Mouse (Mus musculus) gastrocnemius, adult 18-20 months (tissue): ENCODE measurements around the gene Olfr794. TPM values are rescaled to one million over a fixed set of nuclear protein-coding genes. Genes with fewer than 3 reads are reported as not detected.

ENCODE experiments used
- DNase-seq: peaks from one replicate; pipeline ENCODE4 v3.0.0; 2021; ENCODE audit warnings: low spot score
- long read RNA-seq, 2 experiments: library from polyadenylated mRNA; stranded (forward); transcript quantifications; one replicate each; pipeline ENCODE4 v2.0.0; 2021
- microRNA-seq: library from miRNA; unstranded; fragments of <30 nt; microRNA quantifications from one replicate; pipeline ENCODE4 v1.2.0, GENCODE M21; 2021
- total RNA-seq, 2 experiments: library from RNA; stranded (reverse); gene quantifications; 2 replicates each; pipeline ENCODE4 v1.2.3; 2021

Olfr794 gene
- not detected for total RNA-seq
- long read RNA-seq, experiment 1: 0 reads
- long read RNA-seq, experiment 2: 0 reads

DNA sequence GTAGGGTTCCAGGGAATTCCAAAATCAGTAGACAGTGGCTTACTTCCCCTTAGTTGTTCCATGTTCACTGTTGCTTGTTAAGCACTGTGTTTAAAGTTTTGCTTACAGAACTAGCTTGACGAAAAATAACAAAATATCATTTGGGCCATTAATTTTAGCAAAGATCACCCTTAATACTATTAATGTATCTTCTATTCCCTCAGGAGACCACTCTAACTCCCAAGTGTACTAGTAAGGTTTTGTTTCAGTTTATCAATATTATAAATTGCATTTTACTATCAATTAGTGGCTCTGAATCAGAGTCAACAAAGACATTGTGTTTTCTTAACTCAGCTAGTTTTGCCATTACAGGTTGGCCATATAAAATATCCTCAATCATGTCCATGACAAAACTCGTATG is at the start of gene Olfr794:
TSS of gene Olfr794 (plus strand) at position 301 of the 400 bp plus-strand sequence.
- no peak for DNase-seq

DNA sequence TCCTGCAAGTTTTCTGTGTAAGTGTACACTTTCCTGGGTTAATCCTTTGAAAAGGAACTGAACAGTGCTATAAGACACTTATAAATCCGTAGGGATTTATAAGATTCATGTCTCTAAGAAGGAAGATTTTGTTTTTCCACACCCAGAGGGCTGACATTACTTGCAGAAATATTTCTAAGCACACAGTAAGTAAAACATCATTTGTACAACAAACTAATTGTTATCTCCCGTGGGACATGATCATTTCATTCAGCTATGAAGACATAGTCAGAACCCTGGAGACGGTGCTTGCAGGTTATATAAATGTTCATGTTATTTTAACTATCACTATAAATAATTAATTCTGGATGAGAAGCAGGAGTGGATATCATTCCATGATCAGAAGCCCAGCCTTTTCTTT is 46.0 kb upstream of the Olfr794 start, which contains the start of gene Olfr791:
TSS of gene Olfr791 (plus strand) at position 301 of the 400 bp plus-strand sequence.
- DNase-seq: no peak

DNA sequence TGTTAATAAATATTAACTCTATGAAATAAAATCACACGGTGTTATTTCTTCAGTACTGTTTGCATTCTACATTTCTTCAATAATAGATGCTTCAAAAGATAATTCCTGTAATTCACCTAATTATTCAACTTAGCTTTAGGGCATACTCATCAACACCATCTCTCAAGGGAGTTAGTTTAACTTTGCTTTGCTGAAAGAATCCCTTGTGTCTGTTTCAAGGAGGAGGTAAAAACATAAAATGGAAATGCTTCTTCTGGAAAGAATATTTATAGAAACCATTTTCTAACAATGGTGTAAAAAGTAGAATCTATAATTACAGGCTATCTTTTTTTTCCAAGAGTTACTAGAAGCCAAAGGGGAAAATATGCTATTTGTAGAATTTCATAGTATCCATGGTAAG is 28.6 kb upstream of the Olfr794 start, which contains the start of gene Olfr792:
TSS of gene Olfr792 (plus strand) at position 301 of the 400 bp plus-strand sequence.
- no peak for DNase-seq

DNA sequence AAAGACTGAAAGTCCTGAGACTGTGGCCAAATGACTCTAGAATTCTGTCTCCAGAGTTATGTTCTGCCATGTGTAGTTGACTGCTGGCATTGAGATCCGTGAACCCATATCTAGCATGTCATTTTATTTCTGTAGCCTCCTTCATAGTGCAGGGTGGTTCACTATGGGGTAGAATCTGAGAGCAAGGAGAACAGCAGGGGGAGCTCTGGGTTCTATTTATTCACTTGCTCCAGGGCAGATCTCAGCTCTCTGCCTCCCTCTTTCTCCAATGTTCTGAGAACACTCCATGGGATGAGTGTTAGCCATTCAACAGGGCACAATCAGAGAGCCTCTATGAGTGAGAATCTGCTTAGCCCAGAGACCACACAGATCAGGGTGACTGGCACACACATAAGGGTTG is 18.1 kb upstream of the Olfr794 start:
- DNase-seq: no peak

DNA sequence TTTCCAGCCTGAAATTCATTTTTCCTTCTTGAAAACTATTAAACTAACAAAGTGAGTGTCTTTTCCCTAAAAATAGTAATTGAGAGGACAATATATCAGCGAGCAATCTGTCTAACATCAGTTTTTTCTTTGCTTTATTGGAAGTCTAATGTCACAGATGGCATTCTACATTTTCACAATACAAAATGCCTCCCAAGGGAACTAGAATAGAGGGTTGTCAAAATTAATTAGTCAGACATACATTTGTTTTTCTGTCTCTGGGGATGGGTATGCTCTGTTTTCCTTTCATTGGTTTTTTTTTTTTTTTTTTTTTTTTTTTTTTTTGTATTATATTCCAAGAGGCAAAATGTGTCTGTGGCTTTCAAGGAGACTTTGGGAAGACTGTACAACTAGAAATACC is 9.6 kb downstream of the Olfr794 start:
- no peak for DNase-seq

DNA sequence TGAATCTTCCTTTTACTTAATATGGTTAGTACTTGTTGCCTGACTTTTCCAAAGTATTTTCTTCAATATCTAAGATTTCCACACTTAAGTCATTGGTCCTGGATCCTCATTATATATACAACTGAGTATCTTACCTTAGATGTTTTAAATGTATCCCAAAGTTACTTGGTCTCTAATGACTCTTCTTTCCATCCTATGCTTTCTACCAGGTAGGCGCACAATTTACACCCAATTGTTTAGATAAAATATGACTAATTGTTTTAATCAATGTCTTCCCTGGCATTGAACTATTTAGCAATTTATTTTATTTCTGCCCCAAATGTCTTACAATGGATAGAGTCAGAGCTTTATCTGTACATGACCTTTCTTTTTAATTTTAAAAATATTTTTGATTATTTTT is 45.0 kb downstream of the Olfr794 start, which contains the start of gene Olfr796:
TSS of gene Olfr796 (minus strand) at position 101 of the 400 bp plus-strand sequence.
- DNase-seq: no peak

DNA sequence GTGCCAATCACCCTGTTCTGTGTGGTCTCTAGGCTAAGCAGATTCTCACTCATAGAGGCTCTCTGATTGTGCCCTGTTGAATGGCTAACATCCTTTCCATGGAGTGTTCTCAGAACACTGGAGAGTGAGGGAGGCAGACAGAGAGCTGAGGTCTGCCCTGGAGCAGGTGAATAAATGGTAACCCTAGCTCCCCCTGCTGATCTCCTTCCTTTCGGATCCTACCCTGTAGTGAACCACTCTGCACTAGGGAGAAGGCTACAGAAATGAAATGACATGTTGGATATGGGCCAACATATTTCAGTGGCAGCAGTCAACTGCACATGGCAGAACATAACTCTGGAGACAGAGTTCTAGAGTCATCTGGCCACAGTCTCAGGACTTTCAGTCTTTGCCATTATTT is 54.3 kb downstream of the Olfr794 start:
- no peak for DNase-seq

Small RNA genes lying within 50 kb of the gene (microRNA-seq; reads per million reads assigned to microRNA genes)
- not detected for gene Gm23252

Other genes with a start within 250 kb of the Olfr794 start
- not detected for gene Olfr780, start 249.5 kb upstream of the Olfr794 start, total RNA-seq
- gene Olfr781, start 238.8 kb upstream of the Olfr794 start, total RNA-seq: not detected
- gene Olfr782, start 218.8 kb upstream of the Olfr794 start, total RNA-seq: not detected
- gene Olfr784, start 183.6 kb upstream of the Olfr794 start, total RNA-seq: not detected
- gene Olfr785, start 162.2 kb upstream of the Olfr794 start, total RNA-seq: not detected
- not detected for gene Olfr786, start 140.3 kb upstream of the Olfr794 start, total RNA-seq
- not detected for gene Olfr787, start 105.8 kb upstream of the Olfr794 start, total RNA-seq
- gene Olfr788, start 96.7 kb upstream of the Olfr794 start, total RNA-seq: not detected
- not detected for gene Olfr789, start 82.9 kb upstream of the Olfr794 start, total RNA-seq
- gene Olfr790, start 69.2 kb upstream of the Olfr794 start, total RNA-seq: not detected
- gene Olfr791, start 45.9 kb upstream of the Olfr794 start, total RNA-seq: not detected
- gene Olfr792, start 28.5 kb upstream of the Olfr794 start, total RNA-seq: not detected
- gene Olfr796, start 44.9 kb downstream of the Olfr794 start, total RNA-seq: not detected
- gene Olfr798, start 60.3 kb downstream of the Olfr794 start, total RNA-seq: not detected
- gene Olfr799, start 69.8 kb downstream of the Olfr794 start, total RNA-seq: not detected
- gene Olfr800, start 90.0 kb downstream of the Olfr794 start, total RNA-seq: not detected
- not detected for gene Olfr801, start 106.2 kb downstream of the Olfr794 start, total RNA-seq
- not detected for gene Olfr802, start 120.5 kb downstream of the Olfr794 start, total RNA-seq
- gene Olfr803, start 126.6 kb downstream of the Olfr794 start, total RNA-seq: not detected
- not detected for gene Olfr804, start 135.6 kb downstream of the Olfr794 start, total RNA-seq
- not detected for gene Olfr805, start 161.7 kb downstream of the Olfr794 start, total RNA-seq
- not detected for gene Olfr806, start 174.3 kb downstream of the Olfr794 start, total RNA-seq
- gene Olfr807, start 190.1 kb downstream of the Olfr794 start, total RNA-seq: not detected
- not detected for gene Olfr808, start 197.8 kb downstream of the Olfr794 start, total RNA-seq
- gene Olfr809, start 207.0 kb downstream of the Olfr794 start, total RNA-seq: not detected
- not detected for gene Olfr810, start 227.3 kb downstream of the Olfr794 start, total RNA-seq
- not detected for gene Olfr811, start 236.7 kb downstream of the Olfr794 start, total RNA-seq